Mouse (Mus musculus) neural tube, embryonic 12.5 days (tissue): ENCODE data around the gene Cnot2. TPM values are rescaled to one million over a fixed set of nuclear protein-coding genes. Genes with fewer than 3 reads are reported as not detected.
"Not testable (repeated sequence)": the region's sequence is repeated elsewhere in the genome, so short reads cannot be mapped to it uniquely, and the experiment has no call there.

ENCODE experiments used
- ATAC-seq: fragments of 200-750 bp; cut with Nextera tagmentation; 2 replicates; pipeline ENCODE4 v1.8.0; 2017; ENCODE audit warnings: low read depth, mild to moderate bottlenecking, moderate TSS enrichment, moderate library complexity; ENCODE audit not compliant: low FRiP score
- H3K27ac ChIP-seq: fragments of 300-500 bp; sonication (generic); 2 replicates; pipeline ENCODE4 v1.5.1; 2016
- H3K27me3 ChIP-seq: fragments of 300-500 bp; sonication (generic); replicated peaks from 2 replicates; pipeline ENCODE4 v1.6.1; 2016; ENCODE audit warnings: mild to moderate bottlenecking
- H3K36me3 ChIP-seq: fragments of 300-500 bp; sonication (generic); 2 replicates; pipeline ENCODE4 v1.6.1; 2016; ENCODE audit warnings: mild to moderate bottlenecking
- H3K4me1 ChIP-seq: fragments of 300-500 bp; sonication (generic); 2 replicates; pipeline ENCODE4 v1.6.1; 2016
- H3K4me2 ChIP-seq: fragments of 300-500 bp; sonication (generic); replicated peaks from 2 replicates; pipeline ENCODE4 v1.6.1; 2016; ENCODE audit warnings: mild to moderate bottlenecking
- H3K4me3 ChIP-seq: fragments of 300-500 bp; sonication (generic); 2 replicates; pipeline ENCODE4 v1.5.1; 2016
- H3K9ac ChIP-seq: fragments of 300-500 bp; sonication (generic); 2 replicates; pipeline ENCODE4 v1.6.1; 2016; ENCODE audit warnings: mild to moderate bottlenecking
- H3K9me3 ChIP-seq: fragments of 300-500 bp; sonication (generic); 2 replicates; pipeline ENCODE4 v1.6.1; 2016; ENCODE audit warnings: mild to moderate bottlenecking
- WGBS: fragments of 180-500 bp; shearing (Covaris S2); methylation state at CpG from one replicate; pipeline ENCODE4 v1.1.7; 2016; 5-methylcytosine and 5-hydroxymethylcytosine counted together
- polyA plus RNA-seq: library from polyadenylated mRNA; unstranded; fragments of >200 nt; fragmentation: Nextera tagmentation; extraction: Ambion mirVana; gene quantifications from 2 replicates; pipeline ENCODE4 v1.2.1, GENCODE M21; 2016

Cnot2 gene
- 113 and 119 TPM in 2 replicates for polyA plus RNA-seq

GRCm38 (mm10) chr10:116581369-116581718 lies at the start of gene Cnot2:
TSS of gene Cnot2 (minus strand) at chr10:116581511.
- H3K36me3 ChIP-seq: 0 out of 2 replicates have a peak, but pooled peaks cover 9% of the 10 kb centered on the region
- WGBS: under 1% methylated on average over 47 of the region's 47 CpGs
- no peaks in the 10 kb centered on the region for H3K27me3 ChIP-seq
- H3K27ac ChIP-seq: peak within 1 kb of the TSS; percentile 99
- no peaks in the 10 kb centered on the region for H3K9me3 ChIP-seq
- H3K4me3 ChIP-seq: peak within 1 kb of the TSS; percentile 98
- peak; percentile 91 for ATAC-seq
- H3K9ac ChIP-seq: peak within 1 kb of the TSS; percentile 98
- peak within 1 kb of the TSS; percentile 77 for H3K4me2 ChIP-seq
- peaks cover 15% of the 10 kb centered on the region for H3K4me1 ChIP-seq

GRCm38 (mm10) chr10:116628926-116629325 lies 47.6 kb upstream of the Cnot2 start:
- no peaks in the 10 kb centered on the region for H3K4me1 ChIP-seq
- no peaks in the 10 kb centered on the region for H3K36me3 ChIP-seq
- H3K9me3 ChIP-seq: no peaks in the 10 kb centered on the region
- no peak overlapping the region for H3K4me2 ChIP-seq
- H3K9ac ChIP-seq: no peak overlapping the region
- H3K27ac ChIP-seq: no peak overlapping the region
- WGBS: 78% methylated on average over 5 of the region's 5 CpGs
- no peaks in the 10 kb centered on the region for H3K27me3 ChIP-seq
- no peak for ATAC-seq
- H3K4me3 ChIP-seq: no peak overlapping the region

- Histone ChIP-seq H3K9me3 (no peaks in the 10 kb centered on the region), H3K4me3 (no peak overlapping the region), H3K9ac (no peak overlapping the region), H3K27ac (no peak overlapping the region), H3K27me3 (no peaks in the 10 kb centered on the region), H3K4me2 (no peak overlapping the region), H3K4me1 (no peaks in the 10 kb centered on the region), H3K36me3 (no peaks in the 10 kb centered on the region)
- ATAC-seq: no peak
- WGBS: 100% methylated on average over 1 of the region's 1 CpGs
These were observed 44.7 kb upstream of the Cnot2 start for GRCm38 (mm10) chr10:116626009-116626408.

- not testable (repeated sequence) for ATAC-seq, H3K9me3 ChIP-seq, H3K27ac ChIP-seq, H3K4me3 ChIP-seq, H3K27me3 ChIP-seq, H3K9ac ChIP-seq, H3K36me3 ChIP-seq, H3K4me2 ChIP-seq, H3K4me1 ChIP-seq
- WGBS: 96% methylated on average over 9 of the region's 10 CpGs
These were observed 31.9 kb upstream of the Cnot2 start for GRCm38 (mm10) chr10:116613250-116613649.

GRCm38 (mm10) chr10:116604905-116605162 lies 23.5 kb upstream of the Cnot2 start:
- Histone ChIP-seq H3K27me3 (no peaks in the 10 kb centered on the region), H3K4me3 (no peak overlapping the region), H3K9me3 (no peaks in the 10 kb centered on the region), H3K27ac (no peak overlapping the region), H3K9ac (no peak overlapping the region), H3K36me3 (no peaks in the 10 kb centered on the region), H3K4me1 (no peaks in the 10 kb centered on the region), H3K4me2 (no peak overlapping the region)
- no peak for ATAC-seq
- WGBS: 96% methylated on average over 4 of the region's 4 CpGs

GRCm38 (mm10) chr10:116604081-116604904 lies 23.0 kb upstream of the Cnot2 start:
- no peaks in the 10 kb centered on the region for H3K9me3 ChIP-seq
- whole genome bisulfite sequencing: 91% methylated on average over 6 of the region's 6 CpGs
- H3K27ac ChIP-seq: no peak overlapping the region
- no peaks in the 10 kb centered on the region for H3K27me3 ChIP-seq
- no peaks in the 10 kb centered on the region for H3K4me1 ChIP-seq
- no peak overlapping the region for H3K4me3 ChIP-seq
- no peak overlapping the region for H3K4me2 ChIP-seq
- ATAC-seq: no peak
- no peak overlapping the region for H3K9ac ChIP-seq
- no peaks in the 10 kb centered on the region for H3K36me3 ChIP-seq

- Histone ChIP-seq H3K4me3 (no peak overlapping the region), H3K4me1 (no peaks in the 10 kb centered on the region), H3K9ac (no peak overlapping the region), H3K4me2 (no peak overlapping the region), H3K27me3 (no peaks in the 10 kb centered on the region), H3K27ac (no peak overlapping the region), H3K36me3 (no peaks in the 10 kb centered on the region), H3K9me3 (no peaks in the 10 kb centered on the region)
- ATAC-seq: no peak
- WGBS: 91% methylated on average over 14 of the region's 14 CpGs
These were observed 17.9 kb upstream of the Cnot2 start for GRCm38 (mm10) chr10:116599056-116599850.

GRCm38 (mm10) chr10:116582738-116583137 lies 1.4 kb upstream of the Cnot2 start:
- H3K4me3 ChIP-seq: no peak overlapping the region
- no peak for ATAC-seq
- 33% methylated on average over 6 of the region's 6 CpGs for WGBS
- peaks cover 15% of the 10 kb centered on the region for H3K4me1 ChIP-seq
- peak overlapping the region; percentile 77 for H3K4me2 ChIP-seq
- no peak overlapping the region for H3K9ac ChIP-seq
- no peaks in the 10 kb centered on the region for H3K27me3 ChIP-seq
- H3K9me3 ChIP-seq: no peaks in the 10 kb centered on the region
- 0 out of 2 replicates have a peak, but pooled peaks cover 9% of the 10 kb centered on the region for H3K36me3 ChIP-seq
- H3K27ac ChIP-seq: no peak overlapping the region

- peak overlapping the region; percentile 98 for H3K9ac ChIP-seq
- peak; percentile 86 for ATAC-seq
- H3K4me2 ChIP-seq: peak overlapping the region; percentile 77
- H3K9me3 ChIP-seq: no peaks in the 10 kb centered on the region
- H3K4me1 ChIP-seq: peaks cover 15% of the 10 kb centered on the region
- WGBS: under 1% methylated on average over 66 of the region's 67 CpGs
- H3K36me3 ChIP-seq: 0 out of 2 replicates have a peak, but pooled peaks cover 9% of the 10 kb centered on the region
- no peaks in the 10 kb centered on the region for H3K27me3 ChIP-seq
- H3K4me3 ChIP-seq: peak overlapping the region; percentile 98
- peak overlapping the region; percentile 99 for H3K27ac ChIP-seq
These were observed 589 bp upstream of the Cnot2 start for GRCm38 (mm10) chr10:116581719-116582481.

- Histone ChIP-seq H3K27ac (peak overlapping the region; percentile 99), H3K4me1 (peaks cover 15% of the 10 kb centered on the region), H3K4me3 (peak overlapping the region; percentile 98), H3K4me2 (peak overlapping the region; percentile 77), H3K9ac (peak overlapping the region; percentile 98), H3K36me3 (0 out of 2 replicates have a peak, but pooled peaks cover 9% of the 10 kb centered on the region), H3K27me3 (no peaks in the 10 kb centered on the region), H3K9me3 (no peaks in the 10 kb centered on the region)
- under 1% methylated on average over 47 of the region's 71 CpGs for WGBS
- ATAC-seq: peak; percentile 85
These were observed 536 bp downstream of the Cnot2 start for GRCm38 (mm10) chr10:116580591-116581358.

- 0 out of 2 replicates have a peak, but pooled peaks cover 3% of the 10 kb centered on the region for H3K36me3 ChIP-seq
- no peaks in the 10 kb centered on the region for H3K9me3 ChIP-seq
- no peak for ATAC-seq
- H3K27ac ChIP-seq: no peak overlapping the region
- no peaks in the 10 kb centered on the region for H3K27me3 ChIP-seq
- no peak overlapping the region for H3K4me3 ChIP-seq
- H3K4me1 ChIP-seq: peaks cover 18% of the 10 kb centered on the region
- H3K9ac ChIP-seq: no peak overlapping the region
- H3K4me2 ChIP-seq: peak overlapping the region; percentile 77
These were observed 1.8 kb downstream of the Cnot2 start for GRCm38 (mm10) chr10:116579478-116579877.
